Mouse (Mus musculus) gastrocnemius, postnatal 14 days (tissue): ENCODE measurements around the gene A2ml1. TPM values are rescaled to one million over a fixed set of nuclear protein-coding genes. Genes with fewer than 3 reads are reported as not detected.

Experiments used
- DNase-seq: peaks from one replicate; pipeline ENCODE4 v3.0.0; 2021; ENCODE audit warnings: mixed read lengths
- intact Hi-C: fragments of 180-260 bp; cut with DNase I; formaldehyde crosslinking; loops from one replicate; pipeline ENCODE4 v1.15.1; 2025; ENCODE audit warnings: low total_unique reads
- total RNA-seq, 2 experiments: library from RNA; stranded (reverse); gene quantifications; 2 replicates each; pipeline ENCODE4 v1.2.3; 2021

Gene A2ml1
- total RNA-seq, 2 experiments from 2014 or later, result not detected

- DNase-seq, result no peak
- intact Hi-C loops, result no loop called here
Observed at GRCm38 (mm10) chr6:128490141-128490540, 91.3 kb downstream of the A2ml1 start.

Other genes starting within 250 kb of the A2ml1 start
- 10 to 100 TPM in 1 of 2 experiments, 1 to 10 TPM in 1; 6.6 to 10.2 TPM for gene Tulp3, start 225.8 kb downstream of the A2ml1 start, total RNA-seq
- 1 to 10 TPM; 9.0 to 9.7 TPM for gene Rhno1, start 218.7 kb downstream of the A2ml1 start, total RNA-seq
- gene Foxm1, start 218.6 kb downstream of the A2ml1 start, total RNA-seq, result 1 to 10 TPM; 4.1 to 4.4 TPM
- not detected for gene Tex52, start 206.2 kb downstream of the A2ml1 start, total RNA-seq
- gene Gm44596, start 206.1 kb downstream of the A2ml1 start, total RNA-seq, result not detected
- 1 to 10 TPM; 3.0 to 3.4 TPM for gene Nrip2, start 182.3 kb downstream of the A2ml1 start, total RNA-seq
- gene Itfg2, start 156.7 kb downstream of the A2ml1 start, total RNA-seq, result 10 to 100 TPM; 18.1 to 19.9 TPM
- gene Fkbp4, start 142.9 kb downstream of the A2ml1 start, total RNA-seq, result 10 to 100 TPM; 80.7 to 92.8 TPM
- not detected for gene Pzp, start 54.9 kb downstream of the A2ml1 start, total RNA-seq
- not detected for gene Klrb1a, start 41.9 kb upstream of the A2ml1 start, total RNA-seq
- gene Clec2h, start 80.8 kb upstream of the A2ml1 start, total RNA-seq, result not detected
- gene Klrb1, start 141.5 kb upstream of the A2ml1 start, total RNA-seq, result not detected
- under 1 TPM in 1 of 2 experiments, not detected in 1; 0.14 TPM for gene Klrb1c, start 207.6 kb upstream of the A2ml1 start, total RNA-seq
- not detected for gene Gm44511, start 244.7 kb upstream of the A2ml1 start, total RNA-seq
- not detected for gene Klrb1b, start 244.7 kb upstream of the A2ml1 start, total RNA-seq